Mouse (Mus musculus) stomach, embryonic 15.5 days (tissue): ENCODE measurements around the gene Nckap5l. TPM values are rescaled to one million over a fixed set of nuclear protein-coding genes. Genes with fewer than 3 reads are reported as not detected.

ENCODE experiments used
- ATAC-seq: fragments of 200-750 bp; cut with Nextera tagmentation; 2 replicates; pipeline ENCODE4 v1.8.0; 2017; ENCODE audit warnings: low read depth, moderate number of reproducible peaks, moderate TSS enrichment; ENCODE audit not compliant: insufficient read depth, low FRiP score
- H3K27ac ChIP-seq: fragments of 300-500 bp; sonication (generic); 2 replicates; pipeline ENCODE4 v1.5.1; 2015; ENCODE audit warnings: mild to moderate bottlenecking, inconsistent platforms
- H3K27me3 ChIP-seq: fragments of 300-500 bp; sonication (generic); replicated peaks from 2 replicates; pipeline ENCODE4 v1.6.1; 2015; ENCODE audit warnings: inconsistent platforms
- H3K36me3 ChIP-seq: fragments of 300-500 bp; sonication (generic); 2 replicates; pipeline ENCODE4 v1.6.1; 2015; ENCODE audit warnings: inconsistent platforms
- H3K4me1 ChIP-seq: fragments of 300-500 bp; sonication (generic); 2 replicates; pipeline ENCODE4 v1.6.1; 2015; ENCODE audit warnings: inconsistent platforms
- H3K4me2 ChIP-seq: fragments of 300-500 bp; sonication (generic); 2 replicates; pipeline ENCODE4 v1.6.1; 2015; ENCODE audit warnings: mild to moderate bottlenecking, inconsistent platforms
- H3K4me3 ChIP-seq: fragments of 300-500 bp; sonication (generic); replicated peaks from 2 replicates; pipeline ENCODE4 v1.5.1; 2015; ENCODE audit warnings: inconsistent platforms
- H3K9ac ChIP-seq: fragments of 300-500 bp; sonication (generic); 2 replicates; pipeline ENCODE4 v1.6.1; 2015; ENCODE audit warnings: inconsistent platforms
- H3K9me3 ChIP-seq: fragments of 300-500 bp; sonication (generic); 2 replicates; pipeline ENCODE4 v1.6.1; 2016; ENCODE audit warnings: inconsistent platforms
- WGBS: fragments of 180-500 bp; shearing (Covaris S2); methylation state at CpG from one replicate; pipeline ENCODE4 v1.1.7; 2015; 5-methylcytosine and 5-hydroxymethylcytosine counted together
- polyA plus RNA-seq: library from polyadenylated mRNA; unstranded; fragments of >200 nt; fragmentation: Nextera tagmentation; extraction: Ambion mirVana; gene quantifications from 2 replicates; pipeline ENCODE4 v1.2.1, GENCODE M21; 2015

The Nckap5l gene
- polyA plus RNA-seq, 1 experiment from 2014 or later, result 4.8 TPM

DNA sequence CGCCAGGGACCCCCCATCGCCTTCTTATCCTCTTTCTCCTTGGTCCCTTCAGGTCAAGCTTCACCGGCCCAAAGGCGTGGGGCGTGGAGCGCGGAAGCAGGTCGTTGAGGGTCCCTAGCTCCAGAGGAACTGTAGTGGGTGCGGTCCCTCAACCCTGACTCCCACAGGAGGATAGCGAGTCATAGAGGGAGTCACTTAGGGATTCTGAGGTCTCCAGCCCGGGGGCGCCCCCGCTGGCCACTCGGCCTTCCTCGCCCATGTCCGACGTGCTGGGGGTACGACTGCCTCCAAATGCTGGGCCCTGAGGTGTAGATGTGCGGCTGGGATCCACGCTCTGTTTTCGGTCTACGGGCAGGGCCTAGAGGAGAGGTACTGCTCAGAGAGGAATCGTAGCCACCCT lies 35.0 kb downstream of the Nckap5l start:
- no peak for ATAC-seq
- peaks cover 22% of the 10 kb centered on the region for H3K4me1 ChIP-seq
- H3K27me3 ChIP-seq, result no peaks in the 10 kb centered on the region
- H3K4me2 ChIP-seq, result no peak overlapping the region
- H3K4me3 ChIP-seq, result no peak overlapping the region
- no peaks in the 10 kb centered on the region for H3K9me3 ChIP-seq
- peaks cover 13% of the 10 kb centered on the region for H3K36me3 ChIP-seq
- no peak overlapping the region for H3K9ac ChIP-seq
- 92% methylated on average over 23 of the region's 23 CpGs for WGBS
- no peak overlapping the region for H3K27ac ChIP-seq

DNA sequence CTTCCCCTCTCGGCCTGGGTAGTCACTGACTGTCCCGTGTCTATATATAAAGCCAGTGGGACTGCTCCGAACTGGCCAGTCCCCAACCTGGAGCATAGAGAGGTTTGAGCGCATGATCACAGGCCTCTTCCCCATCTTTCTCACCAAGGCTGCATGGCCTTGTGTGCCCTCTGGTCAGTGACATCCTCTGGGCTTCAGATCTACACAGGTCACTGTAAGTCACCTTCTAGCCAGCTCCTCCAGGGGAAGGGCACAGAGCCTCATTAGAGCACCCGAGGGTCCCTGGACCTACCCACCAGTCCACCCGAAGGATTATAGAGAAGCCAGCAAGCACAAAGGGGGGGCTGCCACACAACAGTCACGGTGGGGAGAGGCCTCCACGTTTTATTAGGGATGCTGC lies 35.9 kb downstream of the Nckap5l start:
- no peak for ATAC-seq

DNA sequence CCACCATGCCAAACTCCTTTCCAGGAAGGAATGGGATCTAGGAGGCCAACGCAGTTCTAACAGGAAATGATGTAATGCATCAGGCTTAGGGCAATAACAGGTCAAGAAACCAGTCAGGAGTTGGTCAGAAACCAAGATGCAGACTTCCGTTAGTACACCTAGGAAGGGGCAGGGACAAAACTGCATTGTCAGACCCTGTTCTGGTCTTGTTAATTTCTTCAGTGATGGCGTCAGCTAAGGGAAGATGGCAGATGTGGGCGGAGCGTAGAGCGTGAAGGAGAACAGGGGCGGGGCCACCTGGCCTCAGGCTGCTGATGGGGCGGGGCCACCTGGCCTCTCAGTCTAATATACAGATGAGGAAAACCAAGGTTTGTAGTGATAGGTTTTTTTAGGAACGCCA lies 36.4 kb downstream of the Nckap5l start:
- 0 out of 2 replicates have a peak overlapping the region, but pooled peaks have one; percentile 3 for H3K4me3 ChIP-seq
- 59% methylated on average over 9 of the region's 9 CpGs for WGBS
- H3K27me3 ChIP-seq, result no peaks in the 10 kb centered on the region
- H3K36me3 ChIP-seq, result peaks cover 11% of the 10 kb centered on the region; the same call in 1 of the 2 replicates
- H3K4me2 ChIP-seq, result peak overlapping the region; percentile 44
- H3K9me3 ChIP-seq, result no peaks in the 10 kb centered on the region
- no peak; the same call in 1 of the 2 replicates for ATAC-seq
- H3K9ac ChIP-seq, result no peak overlapping the region
- peaks cover 22% of the 10 kb centered on the region for H3K4me1 ChIP-seq
- H3K27ac ChIP-seq, result peak overlapping the region; percentile 81

More for the DNA sequence above, 35.9 kb downstream of the Nckap5l start:
- Histone ChIP-seq H3K27ac (peak overlapping the region; percentile 81; the same call in 1 of the 2 replicates), H3K4me2 (no peak overlapping the region), H3K9ac (no peak overlapping the region), H3K36me3 (peaks cover 13% of the 10 kb centered on the region; the same call in 1 of the 2 replicates), H3K9me3 (no peaks in the 10 kb centered on the region), H3K27me3 (no peaks in the 10 kb centered on the region), H3K4me3 (no peak overlapping the region), H3K4me1 (peaks cover 22% of the 10 kb centered on the region)
- 82% methylated on average over 8 of the region's 8 CpGs for WGBS

DNA sequence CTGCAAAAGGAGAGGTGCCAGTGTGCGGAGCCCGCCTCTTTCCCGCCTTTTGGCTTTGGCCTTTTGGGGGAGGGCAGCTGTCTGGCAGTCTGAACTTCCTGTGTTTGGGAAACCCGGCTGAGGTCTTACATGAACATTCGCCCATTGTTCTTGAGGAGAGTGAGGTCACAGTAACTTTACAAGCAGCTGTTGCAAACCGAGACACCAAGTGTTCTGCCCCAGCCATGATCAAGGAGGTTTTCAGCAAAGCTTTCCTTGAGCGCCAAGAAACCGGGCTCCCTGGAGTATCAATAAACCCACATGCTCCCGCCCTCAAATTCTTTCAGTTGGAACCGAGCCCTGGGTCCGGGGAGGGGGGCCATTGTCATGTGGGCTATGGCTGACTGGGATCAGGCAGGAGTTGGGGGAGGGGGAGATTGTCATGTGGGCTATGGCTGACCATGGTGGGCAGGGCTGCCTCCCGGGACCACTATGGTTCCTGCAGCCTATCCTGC lies 37.0 kb downstream of the Nckap5l start:
- H3K9ac ChIP-seq, result no peak overlapping the region

DNA sequence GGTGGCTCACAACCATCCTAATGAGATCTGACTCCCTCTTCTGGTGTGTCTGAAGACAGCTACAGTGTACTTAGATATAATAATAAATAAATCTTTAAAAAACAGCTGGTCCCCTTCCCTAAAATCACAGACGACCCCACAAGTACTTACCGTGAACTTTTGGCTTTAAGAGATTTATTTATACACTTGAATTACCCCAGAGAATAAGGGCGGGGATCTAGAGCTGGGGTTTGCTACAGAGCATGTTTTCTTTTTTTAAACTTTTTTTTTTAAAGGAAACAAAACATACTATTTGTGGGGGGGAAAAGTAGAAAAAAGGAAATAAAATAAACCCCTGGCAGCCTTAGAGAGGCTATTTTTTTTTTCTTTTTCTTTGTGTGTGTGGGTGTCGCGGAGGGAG lies 37.4 kb downstream of the Nckap5l start:
- no peaks in the 10 kb centered on the region for H3K9me3 ChIP-seq
- H3K4me3 ChIP-seq, result no peak overlapping the region
- 0 out of 2 replicates have a peak, but pooled peaks cover 4% of the 10 kb centered on the region for H3K36me3 ChIP-seq
- H3K9ac ChIP-seq, result no peak overlapping the region
- peak overlapping the region; percentile 81 for H3K27ac ChIP-seq
- peak overlapping the region; percentile 44 for H3K4me2 ChIP-seq
- WGBS, result 24% methylated on average over 5 of the region's 5 CpGs
- ATAC-seq, result no peak
- no peaks in the 10 kb centered on the region for H3K27me3 ChIP-seq
- H3K4me1 ChIP-seq, result peaks cover 22% of the 10 kb centered on the region

More for the DNA sequence above, 37.0 kb downstream of the Nckap5l start:
- Histone ChIP-seq H3K9me3 (no peaks in the 10 kb centered on the region), H3K27ac (peak overlapping the region; percentile 81), H3K36me3 (peaks cover 5% of the 10 kb centered on the region; the same call in 1 of the 2 replicates), H3K27me3 (no peaks in the 10 kb centered on the region), H3K4me2 (peak overlapping the region; percentile 44), H3K4me3 (0 out of 2 replicates have a peak overlapping the region, but pooled peaks have one; percentile 3), H3K4me1 (peaks cover 22% of the 10 kb centered on the region)
- peak; percentile 42 for ATAC-seq
- WGBS, result 7% methylated on average over 12 of the region's 12 CpGs

DNA sequence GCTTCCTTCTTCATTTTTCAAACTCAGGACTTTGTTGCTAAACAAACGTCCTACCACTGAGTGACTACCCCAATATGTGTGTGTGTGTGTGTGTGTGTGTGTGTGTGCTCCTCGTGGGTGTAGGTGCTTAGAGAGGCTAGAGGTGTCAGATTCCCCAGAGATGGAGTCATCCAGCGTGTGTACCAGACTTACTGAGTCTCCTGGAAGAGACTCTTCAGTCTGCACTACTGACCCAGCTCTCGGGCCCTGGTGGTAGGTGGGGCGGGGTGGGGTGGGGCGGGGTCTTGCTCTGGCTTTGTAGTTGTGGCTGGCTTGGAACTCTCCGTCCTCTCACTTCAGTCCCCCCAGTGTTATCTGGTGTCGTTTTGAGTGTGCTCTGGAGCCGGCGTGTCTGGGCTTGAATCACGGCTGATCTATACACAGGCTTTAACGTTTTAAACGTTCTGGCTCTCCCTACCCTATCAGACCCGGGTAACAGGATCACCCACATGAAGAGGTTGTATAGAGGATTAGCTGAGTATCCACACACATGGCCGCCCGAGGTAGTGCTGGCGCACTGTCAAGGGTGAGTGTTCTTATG lies 39.8 kb downstream of the Nckap5l start:
- no peaks in the 10 kb centered on the region for H3K36me3 ChIP-seq
- no peaks in the 10 kb centered on the region for H3K9me3 ChIP-seq
- H3K9ac ChIP-seq, result no peak overlapping the region
- H3K4me1 ChIP-seq, result peaks cover 22% of the 10 kb centered on the region
- WGBS, result 22% methylated on average over 17 of the region's 17 CpGs
- no peak overlapping the region for H3K4me2 ChIP-seq
- H3K4me3 ChIP-seq, result no peak overlapping the region
- ATAC-seq, result no peak
- H3K27ac ChIP-seq, result no peak overlapping the region
- no peaks in the 10 kb centered on the region for H3K27me3 ChIP-seq

DNA sequence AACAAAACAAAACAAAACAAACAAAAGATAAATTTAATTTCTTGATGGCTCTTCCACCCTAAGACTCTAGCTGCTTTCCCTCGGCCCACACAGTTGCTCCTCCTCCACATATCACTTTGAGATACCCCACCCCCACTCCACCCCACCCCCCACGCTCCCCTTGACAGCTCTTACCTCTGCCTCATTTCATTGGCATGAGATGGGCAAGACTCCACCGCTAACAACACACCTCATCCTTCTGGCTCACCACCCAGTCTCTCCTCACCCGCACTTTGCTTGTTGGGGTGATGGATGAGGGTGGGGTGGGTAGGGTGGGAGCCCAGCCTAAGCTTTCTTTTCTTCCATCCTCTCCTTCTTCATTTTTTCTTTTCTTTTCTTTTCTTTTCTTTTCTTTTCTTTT lies 40.6 kb downstream of the Nckap5l start:
- peaks cover 15% of the 10 kb centered on the region for H3K4me1 ChIP-seq
- 37% methylated on average over 4 of the region's 4 CpGs for WGBS
- H3K36me3 ChIP-seq, result no peaks in the 10 kb centered on the region
- H3K4me3 ChIP-seq, result no peak overlapping the region
- no peak overlapping the region for H3K9ac ChIP-seq
- H3K4me2 ChIP-seq, result no peak overlapping the region
- H3K9me3 ChIP-seq, result no peaks in the 10 kb centered on the region
- no peak for ATAC-seq
- no peak overlapping the region for H3K27ac ChIP-seq
- H3K27me3 ChIP-seq, result no peaks in the 10 kb centered on the region

DNA sequence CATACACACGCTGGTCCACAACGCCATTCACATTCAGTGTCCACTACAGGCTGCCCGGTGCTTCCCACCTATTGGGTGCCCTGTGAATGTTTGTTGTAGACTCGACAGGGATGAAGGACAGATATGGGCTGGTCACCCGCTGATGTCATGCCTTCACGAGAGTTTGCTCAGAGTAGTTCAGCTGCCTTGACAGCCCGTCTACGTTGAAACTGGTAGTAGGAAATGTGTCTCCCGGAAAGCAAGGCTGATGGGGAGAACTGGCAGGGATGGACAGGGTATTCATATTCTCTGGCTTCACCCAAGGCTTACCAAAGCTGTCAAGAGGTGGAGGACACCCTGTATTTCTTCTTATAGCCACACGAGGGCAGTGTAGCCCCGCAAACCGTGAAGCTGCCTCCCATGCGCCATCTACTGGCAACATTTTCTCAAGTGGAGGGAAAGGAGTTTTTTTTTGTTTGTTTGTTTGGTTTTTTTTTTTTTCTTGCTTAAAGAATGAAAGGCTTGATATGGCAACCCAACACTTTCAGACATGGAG lies 41.1 kb downstream of the Nckap5l start:
- no peak for ATAC-seq
- H3K36me3 ChIP-seq, result no peaks in the 10 kb centered on the region
- H3K9me3 ChIP-seq, result no peaks in the 10 kb centered on the region
- H3K27ac ChIP-seq, result no peak overlapping the region
- WGBS, result 15% methylated on average over 13 of the region's 13 CpGs
- no peak overlapping the region for H3K9ac ChIP-seq
- peak overlapping the region; percentile 26; the same call in 1 of the 2 replicates for H3K4me2 ChIP-seq
- no peaks in the 10 kb centered on the region for H3K27me3 ChIP-seq
- peaks cover 11% of the 10 kb centered on the region for H3K4me1 ChIP-seq
- no peak overlapping the region for H3K4me3 ChIP-seq

DNA sequence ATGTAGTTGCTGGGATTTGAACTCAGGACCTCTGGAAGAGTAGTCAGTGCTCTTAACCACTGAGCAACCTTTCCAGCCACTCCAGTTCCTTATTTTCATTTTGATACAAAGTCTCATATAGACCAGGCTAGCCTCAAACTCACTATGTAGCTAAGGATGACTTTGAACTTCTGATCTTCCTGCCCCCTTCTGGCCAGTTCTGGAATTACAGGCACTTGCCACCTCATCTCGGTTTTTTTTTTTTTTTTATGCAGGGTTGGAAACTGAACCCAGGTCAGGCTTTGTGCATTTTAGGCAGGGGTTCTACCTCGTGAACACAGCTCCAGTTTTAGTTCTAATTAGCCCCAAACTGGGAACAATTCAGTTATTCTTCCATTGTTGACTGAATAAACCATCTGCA lies 41.8 kb downstream of the Nckap5l start:
- H3K4me1 ChIP-seq, result peaks cover 5% of the 10 kb centered on the region
- ATAC-seq, result no peak
- no peaks in the 10 kb centered on the region for H3K9me3 ChIP-seq
- WGBS, result 10% methylated on average over 2 of the region's 2 CpGs
- H3K4me2 ChIP-seq, result no peak overlapping the region
- H3K36me3 ChIP-seq, result no peaks in the 10 kb centered on the region
- H3K27ac ChIP-seq, result no peak overlapping the region
- H3K4me3 ChIP-seq, result no peak overlapping the region
- no peaks in the 10 kb centered on the region for H3K27me3 ChIP-seq
- H3K9ac ChIP-seq, result no peak overlapping the region

DNA sequence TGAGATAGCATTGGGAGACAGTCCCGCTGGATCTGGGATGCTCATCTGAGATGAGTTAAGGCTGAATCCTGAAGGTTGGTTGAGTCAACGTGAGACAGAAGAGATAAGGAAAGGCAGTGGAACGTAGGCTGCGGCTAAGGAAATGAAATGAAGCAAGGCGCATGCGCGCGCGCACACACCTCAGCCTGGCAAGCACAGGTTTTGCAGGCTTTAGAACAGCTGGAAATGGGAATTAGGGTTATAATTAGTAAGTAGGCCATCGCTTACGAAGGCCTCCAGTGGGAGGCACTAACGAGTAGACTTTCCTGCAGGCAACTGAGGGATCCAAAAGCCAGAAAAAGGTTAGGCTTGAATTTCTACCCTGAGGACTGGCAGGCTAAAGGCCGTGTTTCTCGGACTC lies 45.8 kb downstream of the Nckap5l start:
- 58% methylated on average over 14 of the region's 14 CpGs for WGBS
- Histone ChIP-seq H3K4me1 (no peaks in the 10 kb centered on the region), H3K4me2 (no peak overlapping the region), H3K9me3 (no peaks in the 10 kb centered on the region), H3K4me3 (no peak overlapping the region), H3K27me3 (no peaks in the 10 kb centered on the region), H3K27ac (no peak overlapping the region), H3K9ac (no peak overlapping the region), H3K36me3 (peaks cover 22% of the 10 kb centered on the region)
- ATAC-seq, result no peak

DNA sequence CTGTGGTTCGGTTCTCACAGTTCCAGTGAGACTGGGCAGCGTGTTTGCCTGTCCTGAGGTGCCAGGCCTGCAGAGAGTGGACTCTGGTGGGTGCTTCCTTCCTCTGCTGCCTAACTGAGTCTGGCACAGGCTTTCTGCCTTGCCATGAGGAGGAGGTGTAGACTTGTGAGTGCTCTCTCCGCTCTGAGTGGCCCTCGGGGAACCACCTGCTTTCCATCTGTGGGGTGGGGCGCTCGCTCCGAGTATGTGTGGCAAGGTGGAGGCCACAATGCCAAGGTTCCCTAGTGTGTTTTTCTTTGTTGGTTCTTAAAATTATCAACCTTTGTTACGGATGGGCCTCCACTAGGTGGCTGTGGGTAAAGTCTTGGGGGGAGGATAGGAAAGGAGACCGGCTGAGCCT lies 48.7 kb downstream of the Nckap5l start:
- Histone ChIP-seq H3K27ac (no peak overlapping the region), H3K4me2 (no peak overlapping the region), H3K9me3 (no peaks in the 10 kb centered on the region), H3K36me3 (peaks cover 51% of the 10 kb centered on the region), H3K9ac (no peak overlapping the region), H3K4me3 (no peak overlapping the region), H3K4me1 (no peaks in the 10 kb centered on the region), H3K27me3 (no peaks in the 10 kb centered on the region)
- no peak for ATAC-seq
- 90% methylated on average over 9 of the region's 9 CpGs for WGBS

DNA sequence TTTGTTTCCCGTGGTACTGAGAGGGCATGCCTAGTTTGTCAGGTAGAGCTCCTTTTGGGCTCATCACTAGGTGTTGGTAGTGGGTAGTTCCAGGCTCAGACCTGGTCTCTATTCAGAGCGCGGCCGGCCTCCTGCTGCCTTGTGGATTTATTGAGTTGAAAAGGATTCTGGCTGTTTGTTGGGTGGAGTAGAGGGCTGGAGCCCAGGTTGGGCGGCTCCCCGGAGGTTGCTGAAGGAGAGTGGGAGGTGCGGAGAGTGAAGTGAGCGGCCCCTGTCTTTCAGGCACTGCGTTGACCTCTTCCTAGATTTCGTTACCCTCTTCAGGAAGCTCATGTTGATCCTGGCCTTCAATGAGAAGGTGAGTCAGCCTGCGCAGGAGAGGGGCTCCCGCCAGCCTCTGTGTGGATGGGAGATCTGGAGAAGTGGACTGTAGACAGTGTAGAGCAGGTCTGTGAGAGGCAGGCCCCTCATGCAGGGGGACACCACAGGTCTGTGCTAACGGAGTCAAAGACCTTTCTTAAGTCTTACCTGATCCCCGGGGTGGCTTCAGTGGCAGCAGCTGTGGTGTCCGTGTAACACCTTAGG lies 50.5 kb downstream of the Nckap5l start:
- Histone ChIP-seq H3K4me3 (no peak overlapping the region), H3K9me3 (no peaks in the 10 kb centered on the region), H3K36me3 (peaks cover 57% of the 10 kb centered on the region), H3K4me1 (no peaks in the 10 kb centered on the region), H3K27me3 (no peaks in the 10 kb centered on the region), H3K27ac (no peak overlapping the region), H3K4me2 (no peak overlapping the region), H3K9ac (no peak overlapping the region)
- no peak for ATAC-seq
- 90% methylated on average over 15 of the region's 15 CpGs for WGBS
